Mouse (Mus musculus) spleen, adult 2 months (tissue): ENCODE measurements at regions not wholly inside any gene's neighbourhood (a gene's known extent, or its start where the extent isn't known, plus 50 kb on each side); places are given as distances from the start of the nearest gene placed in this dataset.
"Not testable (repeated sequence)": the region's sequence is repeated elsewhere in the genome, so short reads cannot be mapped to it uniquely, and the experiment has no call there.

Experiments
- DNase-seq, 2 experiments: peaks; one replicate each; pipeline versions ENCODE4 v3.0.0 to v3.0.0-alpha.2; 2012 to 2021; ENCODE audit warnings: low spot score in 2 of 2, low read depth in 1 of 2
- H3K27ac ChIP-seq: fragments of 200-500 bp; 2 replicates; pipeline ENCODE4 v1.5.1; 2012; ENCODE audit warnings: low read length, inconsistent platforms; ENCODE audit not compliant: insufficient read depth
- H3K27me3 ChIP-seq: fragments of 200-500 bp; 2 replicates; pipeline ENCODE4 v1.6.1; 2012; ENCODE audit warnings: mild to moderate bottlenecking, moderate library complexity, low read length, inconsistent platforms; ENCODE audit not compliant: control insufficient read depth, insufficient read depth
- H3K36me3 ChIP-seq: fragments of 200-500 bp; 2 replicates; pipeline ENCODE4 v1.6.1; 2012; ENCODE audit warnings: mild to moderate bottlenecking, low read length, inconsistent platforms; ENCODE audit not compliant: control insufficient read depth, insufficient read depth
- H3K4me1 ChIP-seq: fragments of 200-500 bp; 2 replicates; pipeline ENCODE4 v1.6.1; 2011; ENCODE audit warnings: inconsistent platforms; ENCODE audit not compliant: control insufficient read depth, insufficient read depth, insufficient read length
- H3K4me3 ChIP-seq: fragments of 200-500 bp; 2 replicates; pipeline ENCODE4 v1.5.1; 2011; ENCODE audit warnings: mild to moderate bottlenecking, inconsistent platforms; ENCODE audit not compliant: insufficient read depth, insufficient read length; ENCODE audit errors: extremely low read depth
- CTCF ChIP-seq: fragments of 200-500 bp; IDR thresholded peaks from 2 replicates; pipeline ENCODE4 v1.5.1; 2011; ENCODE audit warnings: mild to moderate bottlenecking, inconsistent platforms; ENCODE audit not compliant: insufficient read depth, insufficient read length, insufficient replicate concordance; ENCODE audit errors: extremely low read depth
- POLR2A ChIP-seq: fragments of 200-500 bp; IDR thresholded peaks from 2 replicates; pipeline ENCODE4 v1.6.1; 2011; ENCODE audit warnings: low read depth, low read length, inconsistent platforms
- WGBS: fragments of 180-500 bp; shearing (Covaris S2); methylation state at CpG from one replicate; pipeline ENCODE4 v1.1.7; 2018; 5-methylcytosine and 5-hydroxymethylcytosine counted together

DNA sequence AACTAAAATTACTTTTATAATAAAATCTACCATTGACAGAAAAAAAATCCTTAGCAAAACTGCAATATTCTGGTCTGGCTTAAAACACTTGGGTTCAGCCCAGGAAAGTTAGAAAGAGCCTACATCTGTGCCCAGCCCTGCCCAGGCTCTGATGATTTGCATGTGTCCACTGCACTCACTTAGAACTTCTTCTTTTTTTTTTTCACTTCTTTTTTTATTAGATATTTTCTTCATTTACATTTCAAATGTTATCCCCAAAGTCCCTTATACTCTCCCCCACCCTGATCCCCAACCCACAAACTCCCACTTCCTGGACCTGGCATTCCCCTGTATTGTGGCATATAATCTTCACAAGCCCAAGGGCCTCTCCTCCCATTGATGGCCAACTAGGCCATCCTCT, 1601.0 kb upstream of the Tacstd2 start:
- Histone ChIP-seq H3K4me1 (peaks cover 1% of the 10 kb centered on the region; the same call in 1 of the 2 replicates), H3K27me3 (no peaks in the 10 kb centered on the region), H3K4me3 (no peak overlapping the region), H3K36me3 (no peaks in the 10 kb centered on the region), H3K27ac (no peak overlapping the region)
- TF ChIP-seq CTCF (no peak), POLR2A (no peak)
- DNase-seq, result peak; percentile 5 to 22

- H3K27me3 ChIP-seq, DNase-seq, H3K4me3 ChIP-seq, H3K27ac ChIP-seq, H3K4me1 ChIP-seq, H3K36me3 ChIP-seq: not testable (repeated sequence)
- 95% methylated on average over 15 of the region's 15 CpGs for WGBS
Measured at GRCm38 (mm10) chr6:69125669-69126068, 1590.1 kb upstream of the Tacstd2 start.

GRCm38 (mm10) chr6:69124832-69125231, 1589.2 kb upstream of the Tacstd2 start:
- 73% methylated on average over 11 of the region's 11 CpGs for WGBS
- H3K4me1 ChIP-seq, result not testable (repeated sequence)

DNA sequence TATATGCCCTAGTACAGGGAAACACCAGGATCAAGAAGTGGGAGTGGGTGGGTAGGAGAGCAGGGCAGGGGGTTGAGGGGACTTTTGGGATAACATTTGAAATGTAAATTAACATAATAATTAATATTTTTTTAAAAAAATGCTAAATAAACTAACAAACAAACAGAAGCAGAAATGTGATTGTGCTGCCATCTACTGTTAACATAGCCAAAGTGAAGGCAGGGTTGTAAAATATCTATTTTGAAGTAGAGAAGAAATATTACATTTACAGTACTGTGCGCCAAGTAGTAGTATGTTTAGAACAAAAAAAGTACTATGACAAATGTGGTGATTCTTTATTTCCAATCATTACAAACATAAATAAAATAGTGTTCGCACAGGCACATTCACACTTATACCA, 1577.7 kb upstream of the Tacstd2 start:
- not testable (repeated sequence) for DNase-seq, H3K4me1 ChIP-seq, H3K36me3 ChIP-seq, H3K4me3 ChIP-seq, H3K27ac ChIP-seq, H3K27me3 ChIP-seq
- 86% methylated on average over 2 of the region's 2 CpGs for WGBS

More at GRCm38 (mm10) chr6:69124832-69125231, 1589.2 kb upstream of the Tacstd2 start:
- not testable (repeated sequence) for H3K27me3 ChIP-seq, H3K36me3 ChIP-seq, DNase-seq, H3K4me3 ChIP-seq, H3K27ac ChIP-seq

- no peak for DNase-seq
- Histone ChIP-seq H3K4me1 (no peaks in the 10 kb centered on the region), H3K4me3 (no peak overlapping the region), H3K27me3 (no peaks in the 10 kb centered on the region), H3K36me3 (no peaks in the 10 kb centered on the region), H3K27ac (no peak overlapping the region)
- no peak for TF ChIP-seq POLR2A
- TF ChIP-seq CTCF, result no peak
- WGBS, result 77% methylated on average over 2 of the region's 2 CpGs
Measured at GRCm38 (mm10) chr6:69063940-69064339, 1528.3 kb upstream of the Tacstd2 start.

GRCm38 (mm10) chr6:69045375-69045774, 1509.8 kb upstream of the Tacstd2 start:
- TF ChIP-seq POLR2A (no peak), CTCF (no peak)
- H3K36me3 ChIP-seq, result no peaks in the 10 kb centered on the region
- H3K27me3 ChIP-seq, result no peaks in the 10 kb centered on the region
- WGBS, result 85% methylated on average over 4 of the region's 4 CpGs
- no peak overlapping the region for H3K4me3 ChIP-seq
- no peak overlapping the region for H3K27ac ChIP-seq
- no peaks in the 10 kb centered on the region for H3K4me1 ChIP-seq
- DNase-seq, result no peak
